ENCODE assay signal across 11 mouse cellular contexts in genomic region chr9:78146099-78146498, GRCm38 (mm10). TPM values are rescaled to one million over a fixed set of nuclear protein-coding genes. Genes with fewer than 3 reads are reported as not detected.
DNase-seq lines count a peak whose midpoint lies in the region; ATAC-seq and TF ChIP-seq lines count a peak whose summit lies in the region.
"Had no signal": no experiment of that assay in that cellular context is flagged by ENCODE, and none has a peak within 500 bp of the region (broad histone marks: within the 10 kb centered on the region; RNA-seq: fewer than 3 reads in every experiment).

No protein-coding gene starts in this region.

- no peak for TF ChIP-seq POLR2A in lung, adult 2 months (IDR thresholded peaks at IDR 0.05; ENCODE audit: borderline replicate concordance, extremely low read depth, low read depth, low read length)

- H3K27ac ChIP-seq in heart, embryonic 12.5 days (ENCODE audit: poor library complexity, severe bottlenecking), result no peak overlapping the region

- H3K4me1 ChIP-seq in heart, embryonic 12.5 days (replicated peaks), result peaks cover 27% of the 10 kb centered on the region
- no peaks in the 10 kb centered on the region for H3K4me1 ChIP-seq in lung, adult 2 months (ENCODE audit: control insufficient read depth, insufficient read depth, low read length)

- H3K4me3 ChIP-seq in heart, embryonic 12.5 days, result no peak overlapping the region
- no peak overlapping the region for H3K4me3 ChIP-seq in lung, adult 2 months (replicated peaks; ENCODE audit: extremely low read depth, low read depth, low read length)

- intact Hi-C loops in left cerebral cortex, postnatal 14 days (cut with DNase I), result no loop called here

- peaks cover 48% of the 10 kb centered on the region for H3K36me3 ChIP-seq in heart, embryonic 12.5 days

- peak overlapping the region; percentile 34; the same call in 1 of the 2 replicates for H3K9ac ChIP-seq in heart, embryonic 12.5 days

- H3K27me3 ChIP-seq in heart, embryonic 12.5 days (replicated peaks), result no peaks in the 10 kb centered on the region

- H3K9me3 ChIP-seq in heart, embryonic 12.5 days (replicated peaks), result peaks cover 9% of the 10 kb centered on the region; the same call in 1 of the 2 replicates

- no peak overlapping the region for H3K4me2 ChIP-seq in heart, embryonic 12.5 days

- 57% methylated on average over 4 of the region's 4 CpGs for WGBS in heart, embryonic 12.5 days
- 64% methylated on average over 4 of the region's 4 CpGs for WGBS in lung, adult 2 months

- no peak for TF ChIP-seq CTCF in lung, adult 2 months (IDR thresholded peaks at IDR 0.05; ENCODE audit: insufficient read depth, low read length)

- DNase-seq in heart, adult 9 months (ENCODE audit: low spot score in 2 of 2), result no peak
- DNase-seq in right cerebral cortex, postnatal 10 days (ENCODE audit: low spot score in 2 of 2), result peak; percentile 40 to 68
- no peak for DNase-seq in right cerebral cortex, postnatal 4 days
- peak; percentile 30 to 65 for DNase-seq in left cerebral cortex, postnatal 14 days (ENCODE audit: low spot score in 2 of 2)
- DNase-seq in embryo, embryonic 9.5 days (ENCODE audit: extremely low spot score), result no peak
- no peak for DNase-seq in spleen, postnatal 14 days (ENCODE audit: low spot score in 2 of 2)
- DNase-seq in lung, adult 2 months, result no peak
- DNase-seq: adrenal gland, postnatal 25 days; cerebellum, postnatal 25 days; kidney, adult 8-10 months had no signal

- no peak for ATAC-seq in heart, embryonic 12.5 days (ENCODE audit: insufficient number of reproducible peaks, low FRiP score)

RNA-seq across cellular contexts. Expression of gene Gsta4, which starts 36.5 kb away (rescaled TPM):
- polyA plus RNA-seq in heart, embryonic 12.5 days (2016; fragmentation: Nextera tagmentation; extraction: Ambion mirVana), result 73.9 and 74.5 TPM in 2 replicates
- total RNA-seq in left cerebral cortex, postnatal 14 days (2021), result 10 to 100 TPM; 34.9 to 36.3 TPM
- polyA plus RNA-seq in lung, adult 2 months (2012; rRNA removed), result 29.2 and 85.9 TPM in 2 replicates

RNA-seq across cellular contexts. Expression of gene Ick, which starts 37.1 kb away (rescaled TPM):
- 15.8 and 18.8 TPM in 2 replicates for polyA plus RNA-seq in heart, embryonic 12.5 days (2016; fragmentation: Nextera tagmentation; extraction: Ambion mirVana)
- 10 to 100 TPM; 23.1 to 23.2 TPM for total RNA-seq in left cerebral cortex, postnatal 14 days (2021)
- 21.1 and 23.7 TPM in 2 replicates for polyA plus RNA-seq in lung, adult 2 months (2012; rRNA removed)

RNA-seq across cellular contexts. Expression of gene Fbxo9, which starts 37.2 kb away (rescaled TPM):
- 44.2 and 45.9 TPM in 2 replicates for polyA plus RNA-seq in heart, embryonic 12.5 days (2016; fragmentation: Nextera tagmentation; extraction: Ambion mirVana)
- 100 to 1,000 TPM; 118 to 122 TPM for total RNA-seq in left cerebral cortex, postnatal 14 days (2021)
- polyA plus RNA-seq in lung, adult 2 months (2012; rRNA removed), result 67.7 and 79.3 TPM in 2 replicates

Comparison
In these comparisons a context has a peak if more than half of its experiments do, and no peak if none do; other contexts are left out.
1. DNase-seq: peak in right cerebral cortex, postnatal 10 days (2 of 2) and left cerebral cortex, postnatal 14 days (2 of 2); none in heart, adult 9 months (0 of 2), right cerebral cortex, postnatal 4 days (single experiment), embryo, embryonic 9.5 days (single experiment), spleen, postnatal 14 days (0 of 2) and lung, adult 2 months (single experiment).